Mouse (Mus musculus): ENCODE data around the gene Amn. TPM values are rescaled to one million over a fixed set of nuclear protein-coding genes. Genes with fewer than 3 reads are reported as not detected.

Gene Amn
- polyA plus RNA-seq, 1 experiment: not detected

DNA sequence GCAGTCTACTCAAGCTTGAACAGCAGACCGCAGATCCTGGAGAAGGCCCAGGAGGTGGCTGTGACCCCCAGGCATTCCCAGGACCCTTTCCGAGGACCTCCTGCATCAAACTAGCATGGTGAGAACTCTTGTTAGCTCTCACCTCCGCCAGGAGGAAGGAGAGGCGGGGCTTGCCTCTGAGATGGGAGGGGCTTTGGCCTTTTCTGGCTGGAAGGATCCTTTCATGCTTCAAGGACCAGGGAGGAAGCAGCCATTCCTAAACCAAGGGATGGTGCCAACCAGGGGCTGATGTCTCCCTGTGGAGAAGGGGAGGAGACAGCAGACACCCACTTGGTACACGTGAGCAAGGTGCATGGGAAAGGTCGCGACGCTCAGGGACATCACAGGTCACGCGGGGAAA, 13.6 kb downstream of the Amn start:
- no peak overlapping the region for H3K4me3 ChIP-seq (replicated peaks; ENCODE audit: control insufficient read depth, low read depth, low read length)
- 43% methylated on average over 10 of the region's 10 CpGs for WGBS
- no peak overlapping the region for H3K27ac ChIP-seq (ENCODE audit: control insufficient read depth, insufficient read depth, low read depth, low read length, poor library complexity)
- no peak for TF ChIP-seq CTCF (IDR thresholded peaks at IDR 0.05; ENCODE audit: control insufficient read depth, insufficient read depth, low read length)
- TF ChIP-seq POLR2A (IDR thresholded peaks at IDR 0.05; ENCODE audit: borderline replicate concordance, control insufficient read depth, low read depth, low read length): no peak
- H3K4me1 ChIP-seq (ENCODE audit: control insufficient read depth, insufficient read depth, low read length): no peaks in the 10 kb centered on the region

GRCm38 (mm10) chr12:111293025-111293424, 22.1 kb downstream of the Amn start:
- Histone ChIP-seq H3K4me1 (ENCODE audit: control insufficient read depth, insufficient read depth, low read length) (no peaks in the 10 kb centered on the region), H3K4me3 (replicated peaks; ENCODE audit: control insufficient read depth, low read depth, low read length) (no peak overlapping the region), H3K27ac (ENCODE audit: control insufficient read depth, insufficient read depth, low read depth, low read length, poor library complexity) (no peak overlapping the region)
- 82% methylated on average over 12 of the region's 12 CpGs for WGBS
- TF ChIP-seq POLR2A (IDR thresholded peaks at IDR 0.05; ENCODE audit: borderline replicate concordance, control insufficient read depth, low read depth, low read length): no peak
- no peak for TF ChIP-seq CTCF (IDR thresholded peaks at IDR 0.05; ENCODE audit: control insufficient read depth, insufficient read depth, low read length)

GRCm38 (mm10) chr12:111301322-111302017, 30.6 kb downstream of the Amn start:
- Histone ChIP-seq H3K4me1 (ENCODE audit: control insufficient read depth, insufficient read depth, low read length) (no peaks in the 10 kb centered on the region), H3K27ac (ENCODE audit: control insufficient read depth, insufficient read depth, low read depth, low read length, poor library complexity) (no peak overlapping the region), H3K4me3 (replicated peaks; ENCODE audit: control insufficient read depth, low read depth, low read length) (no peak overlapping the region)
- TF ChIP-seq POLR2A (IDR thresholded peaks at IDR 0.05; ENCODE audit: borderline replicate concordance, control insufficient read depth, low read depth, low read length) (no peak), CTCF (IDR thresholded peaks at IDR 0.05; ENCODE audit: control insufficient read depth, insufficient read depth, low read length) (no peak)
- 85% methylated on average over 27 of the region's 27 CpGs for WGBS

DNA sequence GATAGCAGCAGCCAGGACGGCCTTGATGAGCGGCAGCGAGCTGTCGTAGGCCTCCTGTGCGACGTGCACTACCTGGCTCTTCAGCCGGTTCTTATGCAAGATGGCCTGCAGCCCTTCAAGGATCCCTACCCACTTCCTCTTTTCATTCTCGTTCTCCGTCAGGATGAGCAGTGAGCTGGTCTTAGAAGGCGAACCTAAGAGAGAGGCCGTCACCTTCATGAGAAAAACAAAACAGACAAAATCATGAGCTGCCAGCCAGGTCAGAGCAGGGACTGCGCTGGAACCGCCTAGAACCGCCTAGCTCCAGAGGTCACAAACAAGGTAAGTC, 31.1 kb downstream of the Amn start:
- 53% methylated on average over 14 of the region's 14 CpGs for WGBS
- H3K4me3 ChIP-seq (replicated peaks; ENCODE audit: control insufficient read depth, low read depth, low read length): no peak overlapping the region
- TF ChIP-seq POLR2A (IDR thresholded peaks at IDR 0.05; ENCODE audit: borderline replicate concordance, control insufficient read depth, low read depth, low read length) (no peak), CTCF (IDR thresholded peaks at IDR 0.05; ENCODE audit: control insufficient read depth, insufficient read depth, low read length) (no peak)
- H3K27ac ChIP-seq (ENCODE audit: control insufficient read depth, insufficient read depth, low read depth, low read length, poor library complexity): no peak overlapping the region
- no peaks in the 10 kb centered on the region for H3K4me1 ChIP-seq (ENCODE audit: control insufficient read depth, insufficient read depth, low read length)

DNA sequence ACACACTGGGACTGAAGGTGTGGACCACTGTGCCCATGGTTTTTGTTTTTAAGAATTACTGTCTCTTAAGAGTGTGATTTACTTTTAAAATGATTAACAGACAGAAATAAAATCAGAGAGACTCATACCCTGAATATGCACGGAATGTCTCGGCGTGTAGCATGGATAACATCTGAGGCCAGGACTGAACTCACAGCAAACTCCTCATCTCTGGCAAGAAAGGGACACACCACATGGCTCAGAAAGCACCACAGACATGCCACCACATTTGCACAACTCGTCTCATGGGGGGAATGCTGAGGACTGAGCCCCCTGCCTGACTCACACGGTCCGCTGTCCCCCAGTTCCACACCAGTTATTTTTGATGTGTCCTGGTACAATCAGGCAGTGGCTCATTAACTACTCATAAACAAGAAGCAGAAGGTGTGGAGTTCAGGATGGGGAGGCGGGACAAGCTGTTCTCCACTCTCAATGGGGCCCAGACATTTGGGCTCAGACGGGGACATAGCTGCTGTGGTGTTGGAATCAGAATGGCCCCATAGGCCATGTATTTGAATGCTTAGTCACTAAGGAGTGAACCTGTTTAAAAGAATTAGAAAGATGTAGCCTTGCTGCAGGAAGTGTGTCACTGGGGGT, 32.9 kb downstream of the Amn start:
- Histone ChIP-seq H3K4me3 (replicated peaks; ENCODE audit: control insufficient read depth, low read depth, low read length) (no peak overlapping the region), H3K27ac (ENCODE audit: control insufficient read depth, insufficient read depth, low read depth, low read length, poor library complexity) (no peak overlapping the region), H3K4me1 (ENCODE audit: control insufficient read depth, insufficient read depth, low read length) (no peaks in the 10 kb centered on the region)
- no peak for TF ChIP-seq POLR2A (IDR thresholded peaks at IDR 0.05; ENCODE audit: borderline replicate concordance, control insufficient read depth, low read depth, low read length)
- TF ChIP-seq CTCF (IDR thresholded peaks at IDR 0.05; ENCODE audit: control insufficient read depth, insufficient read depth, low read length): no peak
- WGBS: 88% methylated on average over 8 of the region's 8 CpGs

DNA sequence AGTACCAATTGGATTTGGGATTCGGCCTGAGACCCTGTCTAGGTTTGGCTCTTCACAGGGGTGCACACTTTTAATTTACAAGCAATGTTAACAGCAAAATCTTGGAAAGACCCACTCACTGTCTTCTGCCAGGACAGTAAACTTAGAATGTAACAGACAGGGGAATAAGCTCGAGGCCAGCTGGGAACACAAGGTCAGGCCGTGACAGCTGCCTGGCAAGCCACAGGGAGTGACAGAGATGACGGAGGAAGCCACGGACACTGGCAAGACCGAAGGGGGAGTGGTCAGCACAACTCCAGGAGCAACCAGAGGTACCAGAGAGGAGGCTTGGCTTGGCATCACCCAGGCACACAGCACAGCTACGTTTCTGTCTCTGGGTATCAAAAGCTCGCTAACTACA, 35.9 kb downstream of the Amn start:
- Histone ChIP-seq H3K27ac (ENCODE audit: control insufficient read depth, insufficient read depth, low read depth, low read length, poor library complexity) (no peak overlapping the region), H3K4me1 (ENCODE audit: control insufficient read depth, insufficient read depth, low read length) (no peaks in the 10 kb centered on the region), H3K4me3 (replicated peaks; ENCODE audit: control insufficient read depth, low read depth, low read length) (no peak overlapping the region)
- TF ChIP-seq POLR2A (IDR thresholded peaks at IDR 0.05; ENCODE audit: borderline replicate concordance, control insufficient read depth, low read depth, low read length): no peak
- TF ChIP-seq CTCF (IDR thresholded peaks at IDR 0.05; ENCODE audit: control insufficient read depth, insufficient read depth, low read length): no peak
- 76% methylated on average over 8 of the region's 8 CpGs for WGBS

- H3K4me3 ChIP-seq (replicated peaks; ENCODE audit: control insufficient read depth, low read depth, low read length): no peak overlapping the region
- H3K4me1 ChIP-seq (ENCODE audit: control insufficient read depth, insufficient read depth, low read length): no peaks in the 10 kb centered on the region
- H3K27ac ChIP-seq (ENCODE audit: control insufficient read depth, insufficient read depth, low read depth, low read length, poor library complexity): no peak overlapping the region
- TF ChIP-seq POLR2A (IDR thresholded peaks at IDR 0.05; ENCODE audit: borderline replicate concordance, control insufficient read depth, low read depth, low read length) (no peak), CTCF (IDR thresholded peaks at IDR 0.05; ENCODE audit: control insufficient read depth, insufficient read depth, low read length) (no peak)
- 11% methylated on average over 12 of the region's 12 CpGs for WGBS
Measured at GRCm38 (mm10) chr12:111309256-111309655, 38.4 kb downstream of the Amn start.

DNA sequence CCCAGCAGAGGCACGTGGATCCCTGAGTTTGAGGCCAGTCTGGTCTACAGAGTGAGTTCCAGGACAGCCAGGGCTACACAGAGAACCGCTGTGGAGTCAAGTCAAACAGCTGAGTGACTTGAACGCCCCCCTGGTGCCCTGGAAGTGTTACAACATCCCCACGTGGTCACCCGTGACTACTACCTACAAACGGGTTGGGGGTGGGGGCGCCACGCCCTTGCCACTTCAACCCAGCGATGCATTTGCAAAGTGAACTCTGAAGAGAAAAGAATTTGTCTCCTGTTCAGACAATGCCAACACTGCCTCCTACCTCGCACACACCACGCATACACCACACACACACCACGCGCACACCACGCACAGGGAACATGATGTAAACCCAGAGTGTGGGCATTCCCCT, 39.0 kb downstream of the Amn start:
- TF ChIP-seq POLR2A (IDR thresholded peaks at IDR 0.05; ENCODE audit: borderline replicate concordance, control insufficient read depth, low read depth, low read length) (no peak), CTCF (IDR thresholded peaks at IDR 0.05; ENCODE audit: control insufficient read depth, insufficient read depth, low read length) (no peak)
- 65% methylated on average over 14 of the region's 14 CpGs for WGBS
- Histone ChIP-seq H3K27ac (ENCODE audit: control insufficient read depth, insufficient read depth, low read depth, low read length, poor library complexity) (no peak overlapping the region), H3K4me3 (replicated peaks; ENCODE audit: control insufficient read depth, low read depth, low read length) (no peak overlapping the region), H3K4me1 (ENCODE audit: control insufficient read depth, insufficient read depth, low read length) (no peaks in the 10 kb centered on the region)

Measured in bone marrow, adult 2 months (tissue).